Mouse (Mus musculus): Measurements from ENCODE around the gene Galnt2.

Gene Galnt2

GRCm38 (mm10) chr8:124231176-124231484 lies at the start of gene Galnt2:
TSS of gene Galnt2 (plus strand) at chr8:124231391.
- no peak for DNase-seq (ENCODE audit: extremely low spot score, low read depth, low spot score)

- no peak for DNase-seq (ENCODE audit: extremely low spot score, low read depth, low spot score)
These were observed 49.4 kb upstream of the Galnt2 start for GRCm38 (mm10) chr8:124181751-124182150.

GRCm38 (mm10) chr8:124182224-124182623 lies 49.0 kb upstream of the Galnt2 start:
- DNase-seq (ENCODE audit: extremely low spot score, low read depth, low spot score): no peak

- no peak for DNase-seq (ENCODE audit: extremely low spot score, low read depth, low spot score)
These were observed 47.1 kb upstream of the Galnt2 start for GRCm38 (mm10) chr8:124184078-124184477.

- DNase-seq (ENCODE audit: extremely low spot score, low read depth, low spot score): no peak
These were observed 46.7 kb upstream of the Galnt2 start for GRCm38 (mm10) chr8:124184507-124184906.

- DNase-seq (ENCODE audit: extremely low spot score, low read depth, low spot score): no peak
These were observed 46.1 kb upstream of the Galnt2 start for GRCm38 (mm10) chr8:124185081-124185480.

- no peak for DNase-seq (ENCODE audit: extremely low spot score, low read depth, low spot score)
These were observed 40.8 kb upstream of the Galnt2 start for GRCm38 (mm10) chr8:124190388-124190787.

- DNase-seq (ENCODE audit: extremely low spot score, low read depth, low spot score): no peak
These were observed 38.9 kb upstream of the Galnt2 start for GRCm38 (mm10) chr8:124192242-124192641.

GRCm38 (mm10) chr8:124192976-124193375 lies 38.2 kb upstream of the Galnt2 start:
- no peak for DNase-seq (ENCODE audit: extremely low spot score, low read depth, low spot score)

- DNase-seq (ENCODE audit: extremely low spot score, low read depth, low spot score): no peak
These were observed 37.2 kb upstream of the Galnt2 start for GRCm38 (mm10) chr8:124193992-124194391.

GRCm38 (mm10) chr8:124196195-124196594 lies 35.0 kb upstream of the Galnt2 start:
- DNase-seq (ENCODE audit: extremely low spot score, low read depth, low spot score): no peak

GRCm38 (mm10) chr8:124196797-124197196 lies 34.4 kb upstream of the Galnt2 start:
- DNase-seq (ENCODE audit: extremely low spot score, low read depth, low spot score): no peak

- no peak for DNase-seq (ENCODE audit: extremely low spot score, low read depth, low spot score)
These were observed 33.0 kb upstream of the Galnt2 start for GRCm38 (mm10) chr8:124198230-124198629.

GRCm38 (mm10) chr8:124200400-124200799 lies 30.8 kb upstream of the Galnt2 start:
- no peak for DNase-seq (ENCODE audit: extremely low spot score, low read depth, low spot score)

- DNase-seq (ENCODE audit: extremely low spot score, low read depth, low spot score): no peak
These were observed 29.5 kb upstream of the Galnt2 start for GRCm38 (mm10) chr8:124201706-124202105.

- no peak for DNase-seq (ENCODE audit: extremely low spot score, low read depth, low spot score)
These were observed 28.3 kb upstream of the Galnt2 start for GRCm38 (mm10) chr8:124202895-124203294.

GRCm38 (mm10) chr8:124204001-124204601 lies 27.1 kb upstream of the Galnt2 start:
- no peak for DNase-seq (ENCODE audit: extremely low spot score, low read depth, low spot score)

GRCm38 (mm10) chr8:124212148-124212547 lies 19.0 kb upstream of the Galnt2 start:
- DNase-seq (ENCODE audit: extremely low spot score, low read depth, low spot score): no peak

- DNase-seq (ENCODE audit: extremely low spot score, low read depth, low spot score): no peak
These were observed 14.2 kb upstream of the Galnt2 start for GRCm38 (mm10) chr8:124216951-124217350.

- DNase-seq (ENCODE audit: extremely low spot score, low read depth, low spot score): no peak
These were observed 1.3 kb upstream of the Galnt2 start for GRCm38 (mm10) chr8:124229883-124230282.

- no peak for DNase-seq (ENCODE audit: extremely low spot score, low read depth, low spot score)
These were observed 555 bp upstream of the Galnt2 start for GRCm38 (mm10) chr8:124230496-124231175.

GRCm38 (mm10) chr8:124231485-124232279 lies 491 bp downstream of the Galnt2 start:
- no peak for DNase-seq (ENCODE audit: extremely low spot score, low read depth, low spot score)

All from hindlimb bud, embryonic 11.5 days (tissue).